Mouse (Mus musculus) embryonic fibroblast, embryonic 13.5 days (primary cell): ENCODE measurements around the gene Mrpl22. TPM values are rescaled to one million over a fixed set of nuclear protein-coding genes. Genes with fewer than 3 reads are reported as not detected.
A peak's percentile ranks its signal among the peaks of the same experiment; 100 is the strongest.

Source experiments
- H3K27ac ChIP-seq: 2 replicates; pipeline ENCODE4 v1.5.1; 2012; ENCODE audit warnings: low read length, control low read depth, inconsistent platforms; ENCODE audit not compliant: insufficient read depth
- H3K4me1 ChIP-seq: 2 replicates; pipeline ENCODE4 v1.6.1; 2011; ENCODE audit warnings: low read length; ENCODE audit not compliant: control insufficient read depth, insufficient read depth
- H3K4me3 ChIP-seq: 2 replicates; pipeline ENCODE4 v1.5.1; 2011; ENCODE audit warnings: mild to moderate bottlenecking, control low read depth, low read length; ENCODE audit not compliant: insufficient read depth
- CTCF ChIP-seq: IDR thresholded peaks from 2 replicates; pipeline ENCODE4 v1.5.1; 2011; ENCODE audit warnings: mild to moderate bottlenecking, control low read depth, low read length, moderate library complexity, borderline replicate concordance; ENCODE audit not compliant: insufficient read depth
- POLR2A ChIP-seq: IDR thresholded peaks from 2 replicates; pipeline ENCODE4 v1.6.1; 2011; ENCODE audit warnings: low read depth, mild to moderate bottlenecking, control low read depth, low read length, moderate library complexity
- polyA plus RNA-seq: library from polyadenylated mRNA; stranded (reverse); fragments of >200 nt; gene quantifications from 2 replicates; pipeline ENCODE4 v1.2.4, GENCODE M21; 2011; ENCODE audit warnings: low read depth; ENCODE audit not compliant: missing spikeins, insufficient read length

Mrpl22 gene
- polyA plus RNA-seq, result 46.8 and 51.6 TPM in 2 replicates

GRCm38 (mm10) chr11:58171459-58172091 lies at the start of gene Mrpl22:
Gene Mrpl22, plus strand, starts transcription at chr11:58171661.
- peak within 1 kb of the TSS; percentile 84 for H3K4me3 ChIP-seq
- no peak within 1 kb of the TSS for H3K27ac ChIP-seq
- peak; percentile 86 for TF ChIP-seq POLR2A
- TF ChIP-seq CTCF, result no peak
- no peaks in the 10 kb centered on the region for H3K4me1 ChIP-seq

GRCm38 (mm10) chr11:58123711-58124110 lies 47.8 kb upstream of the Mrpl22 start:
- Histone ChIP-seq H3K27ac (no peak overlapping the region), H3K4me1 (no peaks in the 10 kb centered on the region), H3K4me3 (no peak overlapping the region)
- no peak for TF ChIP-seq CTCF
- no peak for TF ChIP-seq POLR2A

- no peak overlapping the region for H3K4me3 ChIP-seq
- TF ChIP-seq POLR2A, result no peak
- no peak for TF ChIP-seq CTCF
- no peak overlapping the region for H3K27ac ChIP-seq
- H3K4me1 ChIP-seq, result no peaks in the 10 kb centered on the region
These were observed 46.4 kb upstream of the Mrpl22 start for GRCm38 (mm10) chr11:58125021-58125420.

- H3K4me3 ChIP-seq, result no peak overlapping the region
- TF ChIP-seq POLR2A (no peak), CTCF (no peak)
These were observed 44.9 kb upstream of the Mrpl22 start for GRCm38 (mm10) chr11:58126397-58127160.

GRCm38 (mm10) chr11:58127544-58127943 lies 43.9 kb upstream of the Mrpl22 start:
- Histone ChIP-seq H3K4me3 (no peak overlapping the region), H3K4me1 (no peaks in the 10 kb centered on the region), H3K27ac (no peak overlapping the region)
- TF ChIP-seq POLR2A (no peak), CTCF (no peak)

More at GRCm38 (mm10) chr11:58126397-58127160, 44.9 kb upstream of the Mrpl22 start:
- Histone ChIP-seq H3K4me1 (no peaks in the 10 kb centered on the region), H3K27ac (no peak overlapping the region)

GRCm38 (mm10) chr11:58129302-58129843 lies 42.1 kb upstream of the Mrpl22 start:
- no peaks in the 10 kb centered on the region for H3K4me1 ChIP-seq
- no peak overlapping the region for H3K27ac ChIP-seq
- no peak for TF ChIP-seq CTCF
- no peak for TF ChIP-seq POLR2A
- no peak overlapping the region for H3K4me3 ChIP-seq

- no peak for TF ChIP-seq CTCF
- no peak for TF ChIP-seq POLR2A
- H3K4me1 ChIP-seq, result no peaks in the 10 kb centered on the region
- H3K4me3 ChIP-seq, result no peak overlapping the region
- H3K27ac ChIP-seq, result no peak overlapping the region
These were observed 39.4 kb upstream of the Mrpl22 start for GRCm38 (mm10) chr11:58132026-58132425.

- Histone ChIP-seq H3K4me3 (no peak overlapping the region), H3K4me1 (no peaks in the 10 kb centered on the region), H3K27ac (no peak overlapping the region)
- TF ChIP-seq CTCF, result no peak
- TF ChIP-seq POLR2A, result no peak
These were observed 36.6 kb upstream of the Mrpl22 start for GRCm38 (mm10) chr11:58134869-58135268.

- Histone ChIP-seq H3K4me3 (no peak overlapping the region), H3K27ac (no peak overlapping the region), H3K4me1 (no peaks in the 10 kb centered on the region)
- TF ChIP-seq POLR2A, result no peak
- TF ChIP-seq CTCF, result no peak
These were observed 36.2 kb upstream of the Mrpl22 start for GRCm38 (mm10) chr11:58135296-58135695.

GRCm38 (mm10) chr11:58136677-58137076 lies 34.8 kb upstream of the Mrpl22 start:
- no peak overlapping the region for H3K4me3 ChIP-seq
- H3K4me1 ChIP-seq, result no peaks in the 10 kb centered on the region
- no peak overlapping the region for H3K27ac ChIP-seq
- no peak for TF ChIP-seq CTCF
- no peak for TF ChIP-seq POLR2A
